Mouse (Mus musculus) liver, embryonic 13.5 days (tissue): ENCODE results near the gene Nudt8. TPM values are rescaled to one million over a fixed set of nuclear protein-coding genes. Genes with fewer than 3 reads are reported as not detected.

ENCODE experiments used
- ATAC-seq: fragments of 200-750 bp; cut with Nextera tagmentation; 2 replicates; pipeline ENCODE4 v1.8.0; 2017; ENCODE audit warnings: low read depth, mild to moderate bottlenecking, moderate number of reproducible peaks, moderate library complexity
- DNase-seq: peaks from one replicate; pipeline ENCODE4 v3.0.0; 2022
- H3K27ac ChIP-seq: fragments of 300-500 bp; sonication (generic); 2 replicates; pipeline ENCODE4 v1.5.1; 2015; ENCODE audit warnings: moderate library complexity, mild to moderate bottlenecking, inconsistent platforms
- H3K27me3 ChIP-seq: fragments of 300-500 bp; sonication (generic); 2 replicates; pipeline ENCODE4 v1.6.1; 2015; ENCODE audit warnings: mild to moderate bottlenecking, inconsistent platforms
- H3K36me3 ChIP-seq: fragments of 300-500 bp; sonication (generic); 2 replicates; pipeline ENCODE4 v1.6.1; 2015; ENCODE audit warnings: mild to moderate bottlenecking, inconsistent platforms
- H3K4me1 ChIP-seq: fragments of 300-500 bp; sonication (generic); replicated peaks from 2 replicates; pipeline ENCODE4 v1.6.1; 2015; ENCODE audit warnings: inconsistent platforms
- H3K4me2 ChIP-seq: fragments of 300-500 bp; sonication (generic); 2 replicates; pipeline ENCODE4 v1.6.1; 2015; ENCODE audit warnings: inconsistent platforms, mild to moderate bottlenecking, moderate library complexity
- H3K4me3 ChIP-seq: fragments of 300-500 bp; sonication (generic); replicated peaks from 2 replicates; pipeline ENCODE4 v1.5.1; 2015; ENCODE audit warnings: mild to moderate bottlenecking, inconsistent platforms
- H3K9ac ChIP-seq: fragments of 300-500 bp; sonication (generic); 2 replicates; pipeline ENCODE4 v1.6.1; 2015; ENCODE audit warnings: mild to moderate bottlenecking, inconsistent platforms
- H3K9me3 ChIP-seq: fragments of 300-500 bp; sonication (generic); replicated peaks from 2 replicates; pipeline ENCODE4 v1.6.1; 2016; ENCODE audit warnings: inconsistent platforms
- WGBS: fragments of 180-500 bp; shearing (Covaris S2); methylation state at CpG from one replicate; pipeline ENCODE4 v1.1.7; 2015; ENCODE audit not compliant: insufficient replicate concordance; 5-methylcytosine and 5-hydroxymethylcytosine counted together
- polyA plus RNA-seq: library from polyadenylated mRNA; unstranded; fragments of >200 nt; fragmentation: Nextera tagmentation; extraction: Ambion mirVana; gene quantifications from 2 replicates; pipeline ENCODE4 v1.2.1, GENCODE M21; 2015

Nudt8 gene
- polyA plus RNA-seq, 1 experiment from 2014 or later = 15.9 TPM

DNA sequence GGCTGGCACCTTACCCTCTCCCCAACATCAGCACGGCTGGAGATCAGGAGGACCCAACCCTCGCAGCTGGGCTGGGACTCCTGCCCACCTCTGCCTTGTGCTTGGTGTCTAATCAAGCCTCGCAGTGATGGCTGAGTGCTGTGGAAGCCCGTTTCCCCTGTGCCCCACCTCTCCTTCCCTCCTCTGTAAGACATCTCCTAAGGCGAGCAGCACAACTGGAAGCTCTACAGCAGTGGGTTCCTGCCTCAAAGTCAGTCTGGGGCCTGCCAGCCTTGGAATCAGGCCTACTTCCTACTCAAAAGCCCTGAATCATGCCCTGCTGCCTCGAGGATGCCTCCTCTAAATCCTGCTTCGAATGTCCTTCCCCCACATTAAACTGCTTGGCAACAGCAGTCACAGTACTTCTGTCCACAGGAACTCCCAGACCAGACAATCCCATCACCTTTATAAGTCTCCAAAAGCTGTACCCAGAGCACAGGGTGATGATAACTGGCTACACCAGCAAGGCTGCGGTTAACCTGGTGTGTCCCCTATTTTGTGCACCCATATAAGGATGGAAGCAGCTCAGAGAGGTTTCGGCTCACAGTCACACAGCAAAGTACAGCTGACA lies 1.2 kb upstream of the Nudt8 start:
- DNase-seq = no peak
- peak overlapping the region; percentile 81 for H3K4me3 ChIP-seq
- H3K9ac ChIP-seq = peak overlapping the region; percentile 60
- H3K4me2 ChIP-seq = peak overlapping the region; percentile 90
- WGBS = 70% methylated on average over 9 of the region's 9 CpGs
- H3K27me3 ChIP-seq = no peaks in the 10 kb centered on the region
- 0 out of 2 replicates have a peak, but pooled peaks cover under 1% of the 10 kb centered on the region for H3K36me3 ChIP-seq
- H3K9me3 ChIP-seq = no peaks in the 10 kb centered on the region
- ATAC-seq = no peak
- H3K4me1 ChIP-seq = peaks cover 38% of the 10 kb centered on the region
- H3K27ac ChIP-seq = 0 out of 2 replicates have a peak overlapping the region, but pooled peaks have one; percentile 64

DNA sequence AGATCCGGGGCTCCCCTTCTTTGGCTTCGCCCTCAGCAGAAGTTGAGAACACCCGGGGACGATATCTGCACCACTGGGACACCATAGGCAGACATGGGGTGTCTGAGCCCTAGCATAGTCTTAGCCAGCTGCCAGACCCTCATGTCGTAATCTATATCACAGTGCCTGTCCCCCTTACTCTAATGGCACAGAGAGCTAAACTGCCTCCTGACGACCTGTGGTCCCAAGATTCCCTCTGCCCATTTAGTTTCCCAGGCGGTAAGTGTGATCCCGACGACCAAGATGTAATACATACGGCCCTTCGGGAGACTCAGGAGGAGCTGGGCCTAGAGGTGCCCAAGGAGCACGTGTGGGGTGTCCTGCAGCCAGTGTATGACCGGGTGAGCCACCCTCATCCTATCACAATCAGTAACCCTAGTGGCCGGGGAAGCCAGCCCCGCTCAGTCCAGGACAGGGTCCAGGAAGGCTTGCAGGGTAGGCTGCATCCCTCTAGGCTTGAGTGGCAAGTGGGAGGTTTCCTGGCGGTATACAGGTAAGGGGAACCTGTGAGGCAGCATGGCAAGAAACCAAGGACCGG lies 657 bp downstream of the Nudt8 start:
- peak overlapping the region; percentile 84 for H3K9ac ChIP-seq
- ATAC-seq (peak; percentile 2; the same call in 1 of the 2 replicates), DNase-seq (no peak)
- peaks cover 11% of the 10 kb centered on the region for H3K36me3 ChIP-seq
- H3K27me3 ChIP-seq = no peaks in the 10 kb centered on the region
- 25% methylated on average over 17 of the region's 17 CpGs for WGBS
- no peaks in the 10 kb centered on the region for H3K9me3 ChIP-seq
- peak overlapping the region; percentile 96 for H3K27ac ChIP-seq
- H3K4me2 ChIP-seq = peak overlapping the region; percentile 90
- H3K4me3 ChIP-seq = peak overlapping the region; percentile 81
- peaks cover 38% of the 10 kb centered on the region for H3K4me1 ChIP-seq

DNA sequence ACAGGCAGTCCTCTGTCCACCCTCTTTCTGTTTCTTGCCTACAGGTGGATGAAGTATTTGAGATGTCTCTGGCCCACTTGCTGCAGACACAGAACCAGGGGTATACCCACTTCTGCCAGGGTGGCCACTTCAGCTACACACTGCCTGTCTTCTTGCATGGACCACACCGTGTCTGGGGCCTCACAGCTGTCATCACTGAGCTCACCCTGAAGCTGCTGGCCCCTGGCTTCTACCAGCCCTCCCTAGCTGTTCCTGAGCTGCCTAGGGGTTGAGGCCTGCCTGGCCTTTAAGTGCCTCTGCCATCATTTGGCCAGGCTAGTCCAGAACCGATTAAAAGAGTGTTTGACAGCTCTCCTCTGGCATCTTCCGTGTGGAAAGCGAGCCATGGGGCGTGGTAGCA lies 1.4 kb downstream of the Nudt8 start:
- no peaks in the 10 kb centered on the region for H3K27me3 ChIP-seq
- peaks cover 38% of the 10 kb centered on the region for H3K4me1 ChIP-seq
- no peak for DNase-seq
- no peak overlapping the region for H3K4me3 ChIP-seq
- H3K4me2 ChIP-seq = peak overlapping the region; percentile 90
- H3K9me3 ChIP-seq = no peaks in the 10 kb centered on the region
- H3K27ac ChIP-seq = no peak overlapping the region
- 82% methylated on average over 5 of the region's 5 CpGs for WGBS
- H3K9ac ChIP-seq = peak overlapping the region; percentile 84; the same call in 1 of the 2 replicates
- ATAC-seq = no peak
- H3K36me3 ChIP-seq = peaks cover 18% of the 10 kb centered on the region

DNA sequence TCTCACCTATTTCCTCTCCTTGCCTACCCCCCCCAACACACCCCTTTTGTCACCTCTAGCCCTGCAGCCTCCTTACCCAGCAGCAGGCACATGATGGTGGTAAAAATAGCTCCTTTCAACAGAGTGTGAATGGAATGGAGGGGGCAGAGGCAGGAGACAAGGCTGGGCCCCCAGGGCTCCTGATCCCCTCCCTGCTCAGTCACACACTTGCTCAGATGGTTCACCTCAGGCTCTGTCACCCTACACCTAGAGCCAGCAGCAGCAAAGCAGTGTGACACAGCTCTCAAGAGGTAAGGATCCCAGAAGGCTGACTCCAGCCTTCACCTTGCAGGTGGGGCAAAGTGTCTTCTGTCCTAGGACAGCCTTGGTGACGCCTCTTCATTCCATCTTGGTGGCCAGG lies 2.7 kb downstream of the Nudt8 start, which contains the start of gene Doc2g:
Doc2g (plus strand) TSS at position 202 of the 400 bp plus-strand sequence.
- H3K9ac ChIP-seq = no peak within 1 kb of the TSS
- H3K36me3 ChIP-seq = peaks cover 32% of the 10 kb centered on the region
- no peak within 1 kb of the TSS for H3K27ac ChIP-seq
- DNase-seq (no peak), ATAC-seq (no peak)
- H3K4me2 ChIP-seq = no peak within 1 kb of the TSS
- H3K4me3 ChIP-seq = no peak within 1 kb of the TSS
- H3K27me3 ChIP-seq = no peaks in the 10 kb centered on the region
- no peaks in the 10 kb centered on the region for H3K9me3 ChIP-seq
- peaks cover 36% of the 10 kb centered on the region for H3K4me1 ChIP-seq
- WGBS = 67% methylated on average over 1 of the region's 1 CpGs

DNA sequence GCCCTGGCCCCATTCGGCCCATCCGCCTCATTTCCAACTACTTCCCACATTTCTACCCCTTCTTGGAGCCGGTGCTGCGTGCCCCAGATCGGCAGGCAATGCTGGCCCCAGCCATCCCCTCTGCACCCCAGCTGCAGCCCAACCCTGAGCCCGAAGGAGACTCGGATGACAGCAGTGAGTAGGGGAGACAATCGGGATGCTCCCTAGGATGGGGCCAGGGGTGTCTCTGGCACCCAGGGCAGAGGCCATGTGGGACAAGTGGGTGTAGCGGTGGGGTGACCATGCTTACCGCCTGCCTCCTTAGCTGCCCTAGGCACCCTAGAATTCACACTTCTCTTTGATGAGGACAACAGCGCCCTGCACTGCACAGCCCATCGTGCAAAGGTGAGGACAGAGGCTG lies 3.3 kb downstream of the Nudt8 start:
- Histone ChIP-seq H3K4me1 (peaks cover 36% of the 10 kb centered on the region), H3K36me3 (peaks cover 37% of the 10 kb centered on the region), H3K27ac (no peak overlapping the region), H3K4me3 (no peak overlapping the region), H3K9ac (no peak overlapping the region), H3K27me3 (no peaks in the 10 kb centered on the region), H3K4me2 (no peak overlapping the region), H3K9me3 (no peaks in the 10 kb centered on the region)
- WGBS = 69% methylated on average over 12 of the region's 12 CpGs
- ATAC-seq (no peak), DNase-seq (no peak)

DNA sequence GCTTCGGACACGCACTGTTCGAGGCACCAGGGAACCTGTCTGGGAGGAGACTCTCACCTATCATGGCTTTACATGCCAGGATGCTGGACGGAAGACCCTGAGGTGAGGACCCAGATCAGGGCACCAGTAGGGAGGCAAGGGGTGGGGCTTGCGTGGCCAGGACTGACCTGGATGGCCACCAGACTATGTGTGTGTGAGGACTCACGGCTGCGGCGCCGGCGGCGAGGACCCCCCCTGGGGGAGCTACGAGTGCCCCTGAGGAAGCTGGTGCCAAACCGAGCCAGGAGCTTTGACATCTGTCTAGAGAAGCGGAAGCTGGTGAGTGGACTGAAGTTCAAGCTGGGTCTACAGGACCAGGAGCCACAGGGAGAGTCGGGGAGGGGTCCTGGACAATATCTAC lies 4.0 kb downstream of the Nudt8 start:
- Histone ChIP-seq H3K4me2 (no peak overlapping the region), H3K9me3 (no peaks in the 10 kb centered on the region), H3K9ac (no peak overlapping the region), H3K4me3 (no peak overlapping the region), H3K36me3 (peaks cover 44% of the 10 kb centered on the region), H3K27me3 (no peaks in the 10 kb centered on the region), H3K4me1 (peaks cover 29% of the 10 kb centered on the region), H3K27ac (no peak overlapping the region)
- ATAC-seq (no peak), DNase-seq (no peak)
- 86% methylated on average over 15 of the region's 15 CpGs for WGBS

DNA sequence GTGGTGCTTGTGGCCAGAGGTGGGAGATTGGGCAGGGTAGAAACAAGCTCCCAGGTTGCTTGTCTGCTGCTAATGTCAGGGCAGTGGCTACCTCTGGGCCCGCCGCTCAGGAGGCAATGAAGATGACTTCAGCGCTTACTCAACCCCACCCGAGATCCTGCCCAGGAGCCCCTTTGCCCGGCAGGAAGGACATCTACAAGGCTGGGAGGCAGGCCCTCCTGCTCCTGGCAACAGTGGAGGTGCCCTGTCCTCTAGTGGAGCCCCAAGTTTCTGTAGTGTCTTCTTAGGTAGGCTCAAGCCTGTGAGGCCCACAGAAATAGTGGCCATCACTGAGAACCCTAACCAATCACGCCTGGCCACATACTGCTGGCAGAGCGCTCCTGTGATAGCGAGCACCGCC lies 4.7 kb downstream of the Nudt8 start:
- Histone ChIP-seq H3K4me1 (peaks cover 22% of the 10 kb centered on the region), H3K27ac (no peak overlapping the region), H3K9ac (no peak overlapping the region), H3K4me3 (no peak overlapping the region), H3K4me2 (no peak overlapping the region), H3K27me3 (no peaks in the 10 kb centered on the region), H3K9me3 (no peaks in the 10 kb centered on the region), H3K36me3 (peaks cover 52% of the 10 kb centered on the region)
- ATAC-seq = no peak
- DNase-seq = no peak
- WGBS = 80% methylated on average over 9 of the region's 9 CpGs

DNA sequence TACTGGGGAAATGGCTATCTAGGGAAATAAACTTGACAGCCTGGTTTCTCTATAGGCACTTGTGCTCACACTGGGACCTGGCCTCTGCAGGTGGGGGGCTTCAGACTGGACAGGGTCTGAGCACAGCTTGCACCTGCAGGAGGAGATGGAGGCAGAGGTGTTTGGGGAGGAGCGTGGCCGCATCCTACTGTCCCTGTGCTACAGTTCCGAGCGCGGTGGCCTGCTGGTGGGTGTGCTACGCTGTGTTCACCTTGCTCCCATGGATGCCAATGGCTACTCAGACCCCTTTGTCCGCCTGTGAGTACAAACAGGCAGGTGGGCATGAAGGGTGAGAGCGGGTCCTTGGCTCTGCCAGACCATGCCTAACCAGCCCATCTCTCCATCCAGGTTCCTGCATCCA lies 5.6 kb downstream of the Nudt8 start:
- DNase-seq = no peak
- Histone ChIP-seq H3K36me3 (peaks cover 58% of the 10 kb centered on the region), H3K4me1 (peaks cover 20% of the 10 kb centered on the region), H3K27ac (no peak overlapping the region), H3K4me2 (no peak overlapping the region), H3K9ac (no peak overlapping the region), H3K4me3 (no peak overlapping the region), H3K9me3 (no peaks in the 10 kb centered on the region), H3K27me3 (no peaks in the 10 kb centered on the region)
- WGBS = 90% methylated on average over 8 of the region's 8 CpGs
- no peak for ATAC-seq

DNA sequence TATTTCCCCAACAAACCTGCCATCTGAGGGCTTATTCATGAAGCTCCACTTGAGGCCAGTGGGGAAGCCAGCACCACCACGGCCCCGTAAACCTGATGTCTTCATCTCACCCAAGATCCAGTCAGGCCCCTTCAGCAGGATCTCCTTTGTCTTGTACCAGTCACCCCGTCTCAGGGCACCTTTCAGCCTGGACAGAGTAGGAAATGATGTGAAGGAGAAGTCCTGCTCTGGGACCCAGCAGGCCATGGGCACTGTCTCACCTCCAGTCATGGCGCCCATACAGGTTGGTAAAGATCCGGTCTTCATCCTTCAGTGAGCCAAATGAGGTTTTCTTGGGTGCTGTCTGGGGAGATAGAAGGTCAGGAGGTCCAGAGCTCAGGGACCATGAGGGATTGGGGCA lies 10.7 kb downstream of the Nudt8 start:
- peak overlapping the region; percentile 86 for H3K9ac ChIP-seq
- ATAC-seq (no peak), DNase-seq (no peak)
- H3K27ac ChIP-seq = peak overlapping the region; percentile 80; the same call in 1 of the 2 replicates
- H3K9me3 ChIP-seq = no peaks in the 10 kb centered on the region
- H3K4me3 ChIP-seq = peak overlapping the region; percentile 85
- H3K27me3 ChIP-seq = no peaks in the 10 kb centered on the region
- H3K4me2 ChIP-seq = peak overlapping the region; percentile 69
- H3K36me3 ChIP-seq = peaks cover 49% of the 10 kb centered on the region
- peaks cover 45% of the 10 kb centered on the region for H3K4me1 ChIP-seq
- 86% methylated on average over 5 of the region's 5 CpGs for WGBS

DNA sequence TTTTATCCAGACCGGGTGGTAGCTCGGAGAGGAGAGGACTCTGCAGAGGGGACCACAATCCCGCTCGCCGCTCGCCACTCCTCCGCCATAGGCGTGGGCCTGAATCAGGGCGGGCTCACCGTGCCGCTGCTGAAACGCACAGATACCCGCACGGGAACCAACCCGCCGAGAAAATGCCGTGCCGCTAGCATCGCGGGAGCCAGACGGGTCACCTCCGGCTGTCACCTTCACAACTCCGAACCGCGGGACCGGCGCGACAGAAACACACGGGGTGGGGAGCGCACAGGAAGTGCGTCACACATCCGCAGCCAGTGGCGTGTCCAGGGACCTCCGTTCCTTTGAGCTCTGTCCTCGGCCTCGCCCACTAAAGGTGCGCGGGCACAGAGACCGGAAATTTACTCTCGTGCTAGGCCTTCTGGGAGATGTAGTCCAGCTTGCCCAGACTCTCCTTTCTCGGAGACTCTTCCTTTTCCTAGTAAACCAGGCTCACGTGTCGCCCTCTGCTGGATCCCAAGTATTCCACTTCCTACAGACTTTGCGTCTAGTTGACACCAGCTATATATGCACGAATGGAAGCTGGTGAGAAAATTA lies 12.1 kb downstream of the Nudt8 start, which contains the start of gene Ndufv1:
Ndufv1 (minus strand) TSS at position 375 of the 591 bp plus-strand sequence.
- peak within 1 kb of the TSS; percentile 86 for H3K9ac ChIP-seq
- H3K4me3 ChIP-seq = peak within 1 kb of the TSS; percentile 85
- no peaks in the 10 kb centered on the region for H3K27me3 ChIP-seq
- peak within 1 kb of the TSS; percentile 79 for H3K4me2 ChIP-seq
- H3K36me3 ChIP-seq = peaks cover 34% of the 10 kb centered on the region
- under 1% methylated on average over 45 of the region's 45 CpGs for WGBS
- peak; percentile 98 for ATAC-seq
- peak; percentile 97 for DNase-seq
- H3K27ac ChIP-seq = peak within 1 kb of the TSS; percentile 81
- no peaks in the 10 kb centered on the region for H3K9me3 ChIP-seq
- H3K4me1 ChIP-seq = peaks cover 48% of the 10 kb centered on the region

DNA sequence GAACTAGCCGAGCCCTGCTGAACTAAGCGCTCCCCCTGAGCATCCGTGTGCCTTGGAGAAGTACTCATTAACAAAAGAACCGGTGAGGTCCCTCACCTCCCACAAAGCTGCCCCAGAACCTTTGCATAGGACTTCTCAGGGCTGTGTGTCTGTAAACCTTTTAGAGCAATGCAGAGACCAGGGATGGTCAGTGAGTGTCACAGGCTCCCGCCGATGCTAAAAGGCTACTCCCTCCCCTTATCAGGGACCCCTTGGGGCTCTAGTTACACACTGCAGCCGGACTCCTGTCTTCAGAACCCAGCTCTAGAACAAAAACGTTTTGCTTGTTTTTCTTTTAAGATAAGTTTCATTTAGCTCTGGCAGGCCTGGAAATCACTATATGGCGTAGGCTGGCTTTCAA lies 12.7 kb downstream of the Nudt8 start:
- Histone ChIP-seq H3K4me1 (peaks cover 48% of the 10 kb centered on the region), H3K36me3 (peaks cover 29% of the 10 kb centered on the region), H3K27me3 (no peaks in the 10 kb centered on the region), H3K27ac (peak overlapping the region; percentile 81), H3K9me3 (no peaks in the 10 kb centered on the region), H3K4me3 (peak overlapping the region; percentile 85), H3K9ac (peak overlapping the region; percentile 77), H3K4me2 (peak overlapping the region; percentile 79)
- peak; percentile 49 for ATAC-seq
- DNase-seq = no peak
- WGBS = 10% methylated on average over 9 of the region's 9 CpGs
